Mouse (Mus musculus) hindbrain, postnatal 0 days (tissue): ENCODE data around the gene Gale. TPM values are rescaled to one million over a fixed set of nuclear protein-coding genes. Genes with fewer than 3 reads are reported as not detected.

Experiments used
- ATAC-seq: fragments of 200-750 bp; cut with Nextera tagmentation; 2 replicates; pipeline ENCODE4 v1.8.0; 2017; ENCODE audit warnings: mild to moderate bottlenecking, moderate TSS enrichment, moderate library complexity
- DNase-seq: peaks from one replicate; pipeline ENCODE4 v3.0.0-alpha.2; 2015; ENCODE audit warnings: low spot score
- H3K27ac ChIP-seq: fragments of 300-500 bp; sonication (generic); 2 replicates; pipeline ENCODE4 v1.5.1; 2014; ENCODE audit warnings: mild to moderate bottlenecking
- H3K27me3 ChIP-seq: fragments of 300-500 bp; sonication (generic); 2 replicates; pipeline ENCODE4 v1.6.1; 2014; ENCODE audit warnings: low read length, mixed read lengths; ENCODE audit not compliant: insufficient read depth
- H3K36me3 ChIP-seq: fragments of 300-500 bp; sonication (generic); 2 replicates; pipeline ENCODE4 v1.6.1; 2014; ENCODE audit warnings: low read length, mixed read lengths; ENCODE audit not compliant: insufficient read depth
- H3K4me1 ChIP-seq: fragments of 300-500 bp; sonication (generic); 2 replicates; pipeline ENCODE4 v1.6.1; 2014; ENCODE audit warnings: antibody characterized with exemption, low read length, mixed read lengths; ENCODE audit not compliant: insufficient read depth
- H3K4me2 ChIP-seq: fragments of 300-500 bp; sonication (generic); 2 replicates; pipeline ENCODE4 v1.6.1; 2014; ENCODE audit warnings: low read depth, mild to moderate bottlenecking, low read length, moderate library complexity, mixed read lengths
- H3K4me3 ChIP-seq: fragments of 300-500 bp; sonication (generic); 2 replicates; pipeline ENCODE4 v1.5.1; 2014; ENCODE audit warnings: low read length
- H3K9ac ChIP-seq: fragments of 300-500 bp; sonication (generic); replicated peaks from 2 replicates; pipeline ENCODE4 v1.6.1; 2014; ENCODE audit warnings: mild to moderate bottlenecking, low read length, moderate library complexity, mixed read lengths
- H3K9me3 ChIP-seq: fragments of 300-500 bp; sonication (generic); 2 replicates; pipeline ENCODE4 v1.6.1; 2016; ENCODE audit warnings: low read length, mixed read lengths
- CTCF ChIP-seq: IDR thresholded peaks from 2 replicates; pipeline ENCODE4 v1.5.1; 2016; ENCODE audit warnings: antibody characterized with exemption, control low read depth, low read depth
- WGBS: fragments of 180-500 bp; shearing (Covaris S2); extraction: QIAGEN DNeasy Blood & Tissue Kit; methylation state at CpG from one replicate; pipeline ENCODE4 v1.1.7; 2014; 5-methylcytosine and 5-hydroxymethylcytosine counted together
- polyA plus RNA-seq: library from polyadenylated mRNA; unstranded; fragments of >200 nt; fragmentation: Nextera tagmentation; extraction: Ambion mirVana; gene quantifications from 2 replicates; pipeline ENCODE4 v1.2.1, GENCODE M21; 2015
- total RNA-seq: library from RNA; depleted of rRNA; stranded (reverse); fragments of >200 nt; gene quantifications from 2 replicates; pipeline ENCODE4 v1.2.3, GENCODE M21; 2014; rRNA removed

The Gale gene
- total and polyA plus RNA-seq, 2 experiments from 2014 or later = 39.8 to 41.2 TPM

GRCm38 (mm10) chr4:136004921-136005320 lies 41.4 kb downstream of the Gale start:
- Histone ChIP-seq H3K27me3 (no peaks in the 10 kb centered on the region), H3K4me2 (no peak overlapping the region), H3K4me3 (no peak overlapping the region), H3K27ac (no peak overlapping the region), H3K9me3 (no peaks in the 10 kb centered on the region), H3K9ac (no peak overlapping the region), H3K36me3 (peaks cover 69% of the 10 kb centered on the region), H3K4me1 (no peaks in the 10 kb centered on the region)
- ATAC-seq (no peak), DNase-seq (no peak)
- 93% methylated on average over 2 of the region's 2 CpGs for WGBS
- TF ChIP-seq CTCF = no peak

- peaks cover 78% of the 10 kb centered on the region for H3K36me3 ChIP-seq
- DNase-seq = no peak
- 96% methylated on average over 3 of the region's 3 CpGs for WGBS
These were observed 43.3 kb downstream of the Gale start for GRCm38 (mm10) chr4:136006821-136007220.

GRCm38 (mm10) chr4:136008782-136009447 lies 45.4 kb downstream of the Gale start:
- WGBS = 91% methylated on average over 8 of the region's 8 CpGs
- no peak for TF ChIP-seq CTCF

More at GRCm38 (mm10) chr4:136006821-136007220, 43.3 kb downstream of the Gale start:
- no peak overlapping the region for H3K4me3 ChIP-seq
- no peak overlapping the region for H3K9ac ChIP-seq
- no peak overlapping the region for H3K27ac ChIP-seq
- H3K4me2 ChIP-seq = no peak overlapping the region
- no peak for ATAC-seq
- H3K9me3 ChIP-seq = no peaks in the 10 kb centered on the region
- TF ChIP-seq CTCF = no peak
- no peaks in the 10 kb centered on the region for H3K4me1 ChIP-seq
- no peaks in the 10 kb centered on the region for H3K27me3 ChIP-seq

GRCm38 (mm10) chr4:136010586-136010985 lies 47.1 kb downstream of the Gale start:
- Histone ChIP-seq H3K9me3 (no peaks in the 10 kb centered on the region), H3K27me3 (no peaks in the 10 kb centered on the region), H3K4me2 (no peak overlapping the region), H3K9ac (no peak overlapping the region), H3K36me3 (peaks cover 47% of the 10 kb centered on the region), H3K4me3 (no peak overlapping the region), H3K4me1 (no peaks in the 10 kb centered on the region), H3K27ac (no peak overlapping the region)
- 90% methylated on average over 4 of the region's 4 CpGs for WGBS
- TF ChIP-seq CTCF = no peak
- ATAC-seq (no peak), DNase-seq (no peak)

More at GRCm38 (mm10) chr4:136008782-136009447, 45.4 kb downstream of the Gale start:
- Histone ChIP-seq H3K27ac (no peak overlapping the region), H3K9ac (no peak overlapping the region), H3K4me3 (no peak overlapping the region), H3K4me1 (no peaks in the 10 kb centered on the region), H3K36me3 (peaks cover 63% of the 10 kb centered on the region), H3K4me2 (no peak overlapping the region), H3K9me3 (no peaks in the 10 kb centered on the region), H3K27me3 (no peaks in the 10 kb centered on the region)
- no peak for ATAC-seq
- DNase-seq = no peak

- 86% methylated on average over 3 of the region's 3 CpGs for WGBS
- H3K4me2 ChIP-seq = no peak overlapping the region
- ATAC-seq (no peak), DNase-seq (no peak)
- H3K4me1 ChIP-seq = peaks cover 5% of the 10 kb centered on the region; the same call in 1 of the 2 replicates
- H3K36me3 ChIP-seq = no peaks in the 10 kb centered on the region; the same call in 1 of the 2 replicates
- no peak overlapping the region for H3K27ac ChIP-seq
- H3K9ac ChIP-seq = no peak overlapping the region
- H3K4me3 ChIP-seq = no peak overlapping the region
- no peaks in the 10 kb centered on the region for H3K27me3 ChIP-seq
- no peak for TF ChIP-seq CTCF
- no peaks in the 10 kb centered on the region for H3K9me3 ChIP-seq
These were observed 52.6 kb downstream of the Gale start for GRCm38 (mm10) chr4:136016059-136016602.

Other genes starting within 250 kb of the Gale start
- gene Il22ra1, start 235.6 kb upstream of the Gale start, total RNA-seq = 0.84 TPM in 1 of 2 replicates, not detected in the other
- not detected in 2 replicates for gene Il22ra1, start 235.6 kb upstream of the Gale start, polyA plus RNA-seq
- gene Myom3, start 204.0 kb upstream of the Gale start, total RNA-seq = 0.58 and 2.0 TPM in 2 replicates
- 1.4 and 1.6 TPM in 2 replicates for gene Myom3, start 204.0 kb upstream of the Gale start, polyA plus RNA-seq
- gene Srsf10, start 108.0 kb upstream of the Gale start, total RNA-seq = 52.8 and 61.0 TPM in 2 replicates
- gene Srsf10, start 108.0 kb upstream of the Gale start, polyA plus RNA-seq = 147 and 155 TPM in 2 replicates
- 54.9 and 55.0 TPM in 2 replicates for gene Pnrc2, start 89.9 kb upstream of the Gale start, total RNA-seq
- gene Pnrc2, start 89.9 kb upstream of the Gale start, polyA plus RNA-seq = 81.7 and 90.4 TPM in 2 replicates
- gene Cnr2, start 68.3 kb upstream of the Gale start, total RNA-seq = 0.04 and 0.58 TPM in 2 replicates
- gene Cnr2, start 68.3 kb upstream of the Gale start, polyA plus RNA-seq = 0.04 and 0.06 TPM in 2 replicates
- 42.5 and 43.6 TPM in 2 replicates for gene Fuca1, start 43.0 kb upstream of the Gale start, total RNA-seq
- gene Fuca1, start 43.0 kb upstream of the Gale start, polyA plus RNA-seq = 92.8 and 97.3 TPM in 2 replicates
- 27.0 and 38.6 TPM in 2 replicates for gene Hmgcl, start 17.3 kb upstream of the Gale start, total RNA-seq
- 55.0 and 60.0 TPM in 2 replicates for gene Hmgcl, start 17.3 kb upstream of the Gale start, polyA plus RNA-seq
- 135 and 172 TPM in 2 replicates for gene Lypla2, start 8.9 kb downstream of the Gale start, total RNA-seq
- gene Lypla2, start 8.9 kb downstream of the Gale start, polyA plus RNA-seq = 183 and 186 TPM in 2 replicates
- gene Pithd1, start 23.5 kb downstream of the Gale start, total RNA-seq = 53.2 and 60.2 TPM in 2 replicates
- gene Pithd1, start 23.5 kb downstream of the Gale start, polyA plus RNA-seq = 84.5 and 85.7 TPM in 2 replicates
- gene Eloa, start 58.0 kb downstream of the Gale start, total RNA-seq = 20.9 and 26.5 TPM in 2 replicates
- gene Eloa, start 58.0 kb downstream of the Gale start, polyA plus RNA-seq = 19.7 and 19.8 TPM in 2 replicates
- 765 and 914 TPM in 2 replicates for gene Rpl11, start 89.7 kb downstream of the Gale start, total RNA-seq
- 297 and 312 TPM in 2 replicates for gene Rpl11, start 89.7 kb downstream of the Gale start, polyA plus RNA-seq
- gene Id3, start 179.8 kb downstream of the Gale start, total RNA-seq = 204 and 344 TPM in 2 replicates
- 253 and 254 TPM in 2 replicates for gene Id3, start 179.8 kb downstream of the Gale start, polyA plus RNA-seq
- gene E2f2, start 208.7 kb downstream of the Gale start, total RNA-seq = 3.5 and 3.7 TPM in 2 replicates
- gene E2f2, start 208.7 kb downstream of the Gale start, polyA plus RNA-seq = 2.3 and 2.4 TPM in 2 replicates
- 9.1 and 10.5 TPM in 2 replicates for gene Asap3, start 242.6 kb downstream of the Gale start, total RNA-seq
- gene Asap3, start 242.6 kb downstream of the Gale start, polyA plus RNA-seq = 4.1 TPM in 2 replicates